Mouse (Mus musculus): ENCODE results near the gene Prkab2. TPM values are rescaled to one million over a fixed set of nuclear protein-coding genes. Genes with fewer than 3 reads are reported as not detected.

Gene Prkab2
- polyA plus RNA-seq, 1 experiment from 2014 or later, result 10.0 TPM

DNA sequence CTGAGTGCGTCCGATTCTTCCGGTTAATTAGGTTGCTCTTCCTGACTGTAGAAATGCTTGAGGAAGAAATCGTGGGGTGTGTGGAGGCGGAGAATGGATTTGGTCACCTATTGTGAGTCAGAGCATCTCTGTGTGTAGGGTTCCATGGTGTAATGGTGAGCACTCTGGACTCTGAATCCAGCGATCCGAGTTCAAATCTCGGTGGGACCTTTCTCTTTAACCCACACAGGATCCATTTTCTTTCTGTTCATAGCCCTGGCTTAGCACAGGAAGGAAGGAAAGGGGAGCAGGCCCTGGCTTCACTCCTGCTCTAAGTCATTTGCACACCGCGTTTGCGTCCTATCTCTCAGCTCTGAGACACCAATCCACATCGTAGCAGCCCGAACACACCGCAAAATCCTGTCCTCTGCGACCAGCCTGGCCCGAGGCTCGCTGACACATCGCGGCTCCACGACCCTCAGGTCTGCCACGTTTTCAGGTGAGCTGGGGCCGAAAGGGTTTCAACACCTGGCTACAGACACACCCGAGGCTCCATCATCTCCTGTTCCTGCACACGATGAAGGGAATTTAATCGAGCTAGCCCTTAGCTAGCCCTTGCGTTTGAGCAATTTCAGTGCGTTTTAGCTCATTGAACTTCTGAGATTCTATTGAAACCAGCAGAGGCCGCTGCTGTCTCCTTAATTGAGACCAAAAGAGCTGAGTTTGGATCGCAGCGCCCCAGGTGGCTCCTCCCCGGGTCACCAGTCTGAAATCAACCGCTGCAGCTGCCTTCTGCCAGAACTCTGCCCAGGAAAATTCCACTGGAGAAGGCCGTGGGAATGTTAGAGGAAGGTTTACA, 23.5 kb downstream of the Prkab2 start:
- Histone ChIP-seq H3K27me3 (peaks cover 14% of the 10 kb centered on the region; the same call in 1 of the 2 replicates), H3K9me3 (no peaks in the 10 kb centered on the region), H3K27ac (replicated peaks) (no peak overlapping the region), H3K36me3 (no peaks in the 10 kb centered on the region), H3K4me3 (peak overlapping the region; percentile 30), H3K4me2 (replicated peaks) (peak overlapping the region; percentile 47), H3K4me1 (peaks cover 23% of the 10 kb centered on the region), H3K9ac (replicated peaks) (peak overlapping the region; percentile 5)
- peak; percentile 42 for ATAC-seq (replicated peaks)
- under 1% methylated on average over 33 of the region's 33 CpGs for WGBS

DNA sequence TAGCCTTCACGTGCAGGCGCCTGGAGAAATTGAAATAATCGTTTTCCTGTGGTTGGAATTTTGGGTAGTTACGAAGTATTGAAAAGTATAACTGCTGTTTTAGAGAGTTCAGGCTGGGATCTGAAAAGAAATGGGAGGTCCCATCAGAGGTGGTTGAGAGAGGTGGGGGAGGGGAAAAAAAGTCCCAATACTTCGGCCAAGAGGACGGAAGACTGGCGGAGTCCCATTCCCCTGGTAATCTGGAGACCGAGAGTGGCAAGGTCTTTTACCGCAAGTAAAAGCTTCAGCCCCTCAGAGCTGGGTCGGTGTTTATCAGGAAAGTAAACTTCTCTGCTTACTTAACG, 24.1 kb downstream of the Prkab2 start:
- H3K9me3 ChIP-seq, result no peaks in the 10 kb centered on the region
- peaks cover 14% of the 10 kb centered on the region; the same call in 1 of the 2 replicates for H3K27me3 ChIP-seq
- no peak overlapping the region for H3K27ac ChIP-seq (replicated peaks)
- WGBS, result 3% methylated on average over 11 of the region's 11 CpGs
- H3K4me3 ChIP-seq, result peak overlapping the region; percentile 30
- ATAC-seq (replicated peaks), result no peak
- no peak overlapping the region for H3K9ac ChIP-seq (replicated peaks)
- peak overlapping the region; percentile 47 for H3K4me2 ChIP-seq (replicated peaks)
- peaks cover 23% of the 10 kb centered on the region for H3K4me1 ChIP-seq
- no peaks in the 10 kb centered on the region for H3K36me3 ChIP-seq

DNA sequence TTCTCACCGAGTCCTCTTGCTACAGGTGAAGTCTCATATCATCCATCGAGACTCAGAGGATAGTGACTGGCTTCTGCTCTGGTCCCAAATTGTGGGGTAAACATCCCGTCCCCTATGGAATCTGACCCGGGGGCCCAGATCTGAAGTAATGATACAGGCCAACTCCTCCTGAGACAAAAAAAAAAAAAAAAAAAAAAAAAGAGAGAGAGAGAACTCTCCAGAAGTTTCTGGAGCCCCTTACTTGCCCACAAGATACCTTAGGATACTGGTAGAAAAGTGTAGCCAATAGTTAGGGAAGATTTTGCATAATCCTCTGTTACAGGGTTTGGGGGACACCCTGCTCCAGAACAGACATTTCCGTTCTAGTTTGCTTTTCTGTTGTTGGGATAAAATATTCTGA, 24.6 kb downstream of the Prkab2 start:
- Histone ChIP-seq H3K36me3 (no peaks in the 10 kb centered on the region), H3K9me3 (no peaks in the 10 kb centered on the region), H3K4me2 (replicated peaks) (peak overlapping the region; percentile 47; the same call in 1 of the 2 replicates), H3K9ac (replicated peaks) (no peak overlapping the region), H3K27me3 (peaks cover 14% of the 10 kb centered on the region; the same call in 1 of the 2 replicates), H3K27ac (replicated peaks) (no peak overlapping the region), H3K4me3 (no peak overlapping the region), H3K4me1 (peaks cover 23% of the 10 kb centered on the region)
- WGBS, result 22% methylated on average over 5 of the region's 5 CpGs
- ATAC-seq (replicated peaks), result no peak

DNA sequence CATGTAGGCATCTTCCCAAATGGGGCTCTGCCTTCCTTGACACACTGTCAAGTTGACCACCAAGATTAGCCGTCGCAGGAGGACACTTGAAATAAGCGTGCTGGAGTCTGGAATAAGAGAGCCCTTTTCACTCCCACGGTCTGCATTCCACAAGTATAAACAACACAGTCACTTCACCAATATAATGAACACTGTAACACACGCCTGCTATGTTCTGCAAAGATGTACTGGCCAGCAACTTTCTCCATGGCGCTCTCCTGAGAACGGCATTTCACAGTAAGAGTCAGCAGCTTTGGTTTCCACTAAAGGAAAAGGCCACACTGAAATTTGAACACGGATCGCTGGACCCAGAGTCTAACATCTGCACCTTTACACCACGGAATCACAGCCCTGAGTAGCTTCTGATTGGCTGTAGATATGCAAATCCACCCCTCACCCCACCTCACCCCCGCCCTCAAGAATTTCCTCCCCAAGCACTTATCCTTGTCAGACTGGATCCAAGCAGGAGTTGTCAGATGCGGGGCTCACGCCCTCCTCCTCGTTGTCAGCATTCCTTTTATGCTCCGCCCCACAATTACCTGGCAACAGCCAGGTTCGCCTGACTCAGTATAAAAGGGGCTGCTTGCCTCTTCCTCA, 25.7 kb downstream of the Prkab2 start:
- Histone ChIP-seq H3K27ac (replicated peaks) (no peak overlapping the region), H3K4me2 (replicated peaks) (peak overlapping the region; percentile 3; the same call in 1 of the 2 replicates), H3K9me3 (no peaks in the 10 kb centered on the region), H3K4me1 (peaks cover 23% of the 10 kb centered on the region), H3K36me3 (no peaks in the 10 kb centered on the region), H3K9ac (replicated peaks) (no peak overlapping the region), H3K4me3 (0 out of 2 replicates have a peak overlapping the region, but pooled peaks have one; percentile 1), H3K27me3 (peaks cover 14% of the 10 kb centered on the region; the same call in 1 of the 2 replicates)
- ATAC-seq (replicated peaks), result no peak
- WGBS, result 6% methylated on average over 16 of the region's 16 CpGs

DNA sequence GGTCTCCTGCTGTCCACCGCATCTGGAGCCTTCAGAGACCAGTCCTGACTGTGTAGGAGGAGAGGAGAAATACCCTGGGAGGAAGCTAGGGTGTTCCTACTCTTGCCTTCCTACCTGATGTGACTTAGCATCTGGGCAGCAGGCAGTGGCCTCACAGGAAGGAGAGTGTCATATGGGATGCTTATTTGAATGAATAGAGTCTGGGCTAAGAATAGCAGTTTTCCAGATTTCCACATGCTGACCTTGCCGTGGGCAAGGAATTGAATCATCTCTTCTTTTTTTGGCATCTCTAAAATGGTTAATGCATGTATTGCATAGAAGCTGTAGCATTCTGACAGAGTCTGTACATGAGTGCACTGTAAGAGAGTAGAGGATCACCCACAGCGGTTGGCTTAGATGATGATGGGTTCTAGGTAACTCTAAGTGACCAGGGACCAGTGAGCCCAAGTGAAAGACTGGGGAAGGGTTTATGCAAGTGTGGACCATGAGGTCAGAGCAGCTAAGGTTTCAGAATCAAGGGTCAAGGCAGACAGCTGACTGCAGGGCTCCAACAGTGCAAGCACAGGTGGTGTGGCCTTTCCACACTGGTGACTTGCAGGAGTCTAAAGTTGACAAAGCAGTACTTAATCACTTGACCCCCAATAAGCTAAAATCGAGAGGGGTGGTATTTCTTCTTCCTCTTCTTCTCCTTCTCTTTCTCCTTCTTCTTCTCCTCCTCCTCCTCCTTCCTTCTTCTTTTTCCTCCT, 28.6 kb downstream of the Prkab2 start:
- no peak overlapping the region for H3K9ac ChIP-seq (replicated peaks)
- no peak for ATAC-seq (replicated peaks)

DNA sequence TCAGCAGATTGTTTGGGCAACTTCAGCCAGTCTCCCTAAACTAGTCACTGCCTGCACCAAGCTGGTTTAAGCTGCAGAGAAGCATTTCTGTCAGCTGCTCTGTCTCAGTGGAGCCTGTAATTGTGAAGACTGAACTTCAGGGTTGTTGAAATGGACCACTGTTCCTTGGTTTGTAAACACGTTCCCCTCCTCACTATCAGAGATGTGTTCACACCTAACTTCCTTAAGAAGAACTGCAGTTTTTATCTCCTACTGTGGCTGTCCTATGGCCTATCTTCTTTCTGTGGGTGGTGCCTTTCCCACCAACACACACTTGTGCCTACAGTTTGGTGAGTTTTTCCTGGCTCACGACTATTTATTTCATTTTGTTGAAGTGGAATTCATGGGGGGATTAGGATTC, 31.3 kb downstream of the Prkab2 start:
- 87% methylated on average over 2 of the region's 2 CpGs for WGBS
- H3K4me2 ChIP-seq (replicated peaks), result no peak overlapping the region
- ATAC-seq (replicated peaks), result no peak
- H3K27ac ChIP-seq (replicated peaks), result no peak overlapping the region
- H3K9me3 ChIP-seq, result no peaks in the 10 kb centered on the region
- no peaks in the 10 kb centered on the region for H3K4me1 ChIP-seq
- H3K27me3 ChIP-seq, result no peaks in the 10 kb centered on the region
- no peak overlapping the region for H3K9ac ChIP-seq (replicated peaks)
- no peak overlapping the region for H3K4me3 ChIP-seq
- H3K36me3 ChIP-seq, result peaks cover 3% of the 10 kb centered on the region; the same call in 1 of the 2 replicates

More for the DNA sequence above, 28.6 kb downstream of the Prkab2 start:
- no peak overlapping the region for H3K4me2 ChIP-seq (replicated peaks)
- no peak overlapping the region for H3K4me3 ChIP-seq
- no peak overlapping the region for H3K27ac ChIP-seq (replicated peaks)
- peaks cover 13% of the 10 kb centered on the region for H3K4me1 ChIP-seq
- 88% methylated on average over 4 of the region's 4 CpGs for WGBS
- H3K9me3 ChIP-seq, result no peaks in the 10 kb centered on the region
- no peaks in the 10 kb centered on the region for H3K36me3 ChIP-seq
- peaks cover 11% of the 10 kb centered on the region; the same call in 1 of the 2 replicates for H3K27me3 ChIP-seq

DNA sequence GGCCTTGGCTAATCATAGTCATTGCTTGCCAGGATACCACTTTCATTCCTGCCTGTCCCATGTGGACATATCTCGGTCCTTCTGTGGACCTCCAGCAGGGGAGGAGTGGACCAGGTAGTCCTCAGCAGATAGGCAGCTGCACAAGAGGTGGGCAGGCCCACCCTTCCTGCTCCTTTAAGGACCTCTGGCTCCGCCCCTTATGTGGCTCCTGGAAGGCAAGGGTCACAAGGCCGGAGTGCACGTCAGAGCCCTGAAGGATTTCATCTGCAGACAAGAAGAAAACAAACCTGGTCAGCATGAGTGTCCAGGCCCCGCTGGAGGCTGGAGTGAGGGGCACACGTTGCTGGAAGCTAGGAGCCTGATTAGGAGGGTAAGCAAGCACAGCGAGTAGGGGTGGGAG, 32.6 kb downstream of the Prkab2 start:
- Histone ChIP-seq H3K9ac (replicated peaks) (no peak overlapping the region), H3K4me1 (no peaks in the 10 kb centered on the region), H3K4me3 (no peak overlapping the region), H3K4me2 (replicated peaks) (no peak overlapping the region), H3K36me3 (peaks cover 7% of the 10 kb centered on the region; the same call in 1 of the 2 replicates), H3K27ac (replicated peaks) (no peak overlapping the region), H3K9me3 (no peaks in the 10 kb centered on the region), H3K27me3 (no peaks in the 10 kb centered on the region)
- 71% methylated on average over 7 of the region's 7 CpGs for WGBS
- ATAC-seq (replicated peaks), result no peak

DNA sequence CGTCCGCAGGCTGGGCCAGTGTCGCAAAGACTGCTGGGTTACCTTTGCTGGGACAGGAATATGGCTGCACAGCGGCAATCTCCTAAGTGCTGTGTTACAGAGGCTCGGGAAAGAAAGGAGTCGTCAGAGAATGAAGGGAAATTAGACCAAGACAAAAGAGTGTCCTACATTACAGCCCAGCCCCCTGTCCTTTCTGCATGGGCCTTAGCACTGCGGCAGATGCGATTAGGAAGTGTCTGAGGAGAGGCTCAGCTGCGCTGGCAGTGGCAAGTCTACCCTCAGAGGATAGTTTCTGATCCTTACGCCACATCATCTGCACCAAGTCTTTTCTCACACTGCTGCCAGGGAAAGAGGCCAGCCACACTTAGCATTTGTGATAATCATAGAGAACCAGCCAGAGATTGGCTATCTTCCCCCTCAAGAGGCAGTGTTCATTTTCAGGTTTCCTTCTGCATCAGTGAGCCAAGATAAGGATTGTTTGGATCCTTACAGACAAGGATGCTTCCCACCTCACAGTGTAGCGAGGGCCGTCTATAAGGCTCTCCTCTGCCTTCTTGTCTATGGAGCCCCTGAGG, 33.5 kb downstream of the Prkab2 start:
- no peak overlapping the region for H3K4me3 ChIP-seq
- H3K27me3 ChIP-seq, result no peaks in the 10 kb centered on the region
- peaks cover 7% of the 10 kb centered on the region; the same call in 1 of the 2 replicates for H3K36me3 ChIP-seq
- no peak overlapping the region for H3K9ac ChIP-seq (replicated peaks)
- no peaks in the 10 kb centered on the region for H3K9me3 ChIP-seq
- H3K4me2 ChIP-seq (replicated peaks), result no peak overlapping the region
- 0 out of 2 replicates have a peak, but pooled peaks have one; percentile 40 for ATAC-seq (replicated peaks)
- no peaks in the 10 kb centered on the region for H3K4me1 ChIP-seq
- H3K27ac ChIP-seq (replicated peaks), result no peak overlapping the region
- WGBS, result 52% methylated on average over 12 of the region's 12 CpGs

DNA sequence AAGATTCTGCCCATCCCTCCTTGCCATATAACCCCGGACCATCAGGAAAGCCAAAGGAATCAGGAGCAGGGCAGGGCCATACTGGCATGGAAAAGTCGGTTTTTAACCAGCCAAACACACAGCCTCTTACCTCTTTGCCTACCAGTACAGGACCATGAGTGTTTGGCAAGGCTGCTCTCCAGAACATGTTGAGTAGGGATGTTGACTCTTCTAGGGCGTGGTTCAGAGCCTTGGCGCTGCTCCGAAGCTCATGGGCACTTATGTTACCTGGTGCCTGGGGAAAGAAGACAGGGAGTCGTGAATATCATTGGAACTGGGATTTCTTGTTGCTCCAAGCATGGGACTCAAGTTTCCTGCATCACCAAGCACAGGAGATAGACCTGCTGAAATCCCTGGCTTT, 35.8 kb downstream of the Prkab2 start:
- Histone ChIP-seq H3K27ac (replicated peaks) (no peak overlapping the region), H3K27me3 (no peaks in the 10 kb centered on the region), H3K9me3 (no peaks in the 10 kb centered on the region), H3K4me3 (no peak overlapping the region), H3K4me2 (replicated peaks) (no peak overlapping the region), H3K9ac (replicated peaks) (no peak overlapping the region), H3K36me3 (peaks cover 7% of the 10 kb centered on the region; the same call in 1 of the 2 replicates), H3K4me1 (no peaks in the 10 kb centered on the region)
- ATAC-seq (replicated peaks), result no peak
- 89% methylated on average over 6 of the region's 6 CpGs for WGBS

DNA sequence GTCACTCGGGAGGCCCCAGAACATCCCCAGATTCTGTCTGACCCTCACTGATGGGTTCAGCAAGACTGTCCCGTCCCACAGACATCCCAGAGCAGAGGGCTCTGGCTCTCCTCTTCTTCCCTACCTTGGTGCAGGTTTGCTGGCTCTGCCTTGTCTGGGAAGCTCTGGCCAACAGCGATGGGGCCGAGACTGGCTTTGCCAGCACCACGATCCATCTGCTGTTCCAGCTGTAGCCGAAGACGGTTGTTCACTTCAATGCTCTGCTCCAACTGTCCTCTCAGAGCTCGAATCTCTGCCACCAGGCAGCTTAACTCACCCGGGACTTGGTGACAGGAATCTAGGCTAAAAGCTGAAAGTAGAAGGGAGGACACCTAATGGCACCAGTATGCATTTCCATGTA, 38.9 kb downstream of the Prkab2 start:
- Histone ChIP-seq H3K4me1 (no peaks in the 10 kb centered on the region), H3K27me3 (no peaks in the 10 kb centered on the region), H3K4me2 (replicated peaks) (no peak overlapping the region), H3K4me3 (no peak overlapping the region), H3K9me3 (no peaks in the 10 kb centered on the region), H3K9ac (replicated peaks) (no peak overlapping the region), H3K36me3 (peaks cover 7% of the 10 kb centered on the region; the same call in 1 of the 2 replicates), H3K27ac (replicated peaks) (no peak overlapping the region)
- no peak for ATAC-seq (replicated peaks)
- WGBS, result 84% methylated on average over 9 of the region's 9 CpGs

DNA sequence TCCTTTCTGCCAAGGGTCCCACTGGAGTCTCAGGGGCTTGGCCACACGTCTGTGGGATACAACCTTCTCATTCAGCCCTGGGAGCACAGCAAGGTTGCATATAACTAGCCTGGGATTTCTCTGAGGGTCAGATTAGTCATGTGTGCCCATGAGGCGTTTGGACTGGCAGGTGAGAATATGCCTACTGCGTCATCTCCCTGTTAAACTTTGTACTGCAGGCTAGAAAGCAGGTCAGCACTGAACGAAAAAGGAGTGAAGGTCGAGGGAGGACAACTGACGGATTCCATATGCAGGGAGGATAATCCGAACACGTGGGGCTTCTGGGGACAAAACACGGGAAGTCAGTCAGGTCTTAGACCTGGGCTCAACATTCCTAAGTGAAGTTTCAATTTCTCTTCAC, 39.3 kb downstream of the Prkab2 start:
- no peak overlapping the region for H3K4me2 ChIP-seq (replicated peaks)
- no peak overlapping the region for H3K4me3 ChIP-seq
- H3K9ac ChIP-seq (replicated peaks), result no peak overlapping the region
- no peaks in the 10 kb centered on the region for H3K9me3 ChIP-seq
- peaks cover 7% of the 10 kb centered on the region; the same call in 1 of the 2 replicates for H3K36me3 ChIP-seq
- no peak for ATAC-seq (replicated peaks)
- no peak overlapping the region for H3K27ac ChIP-seq (replicated peaks)
- no peaks in the 10 kb centered on the region for H3K4me1 ChIP-seq
- 80% methylated on average over 9 of the region's 9 CpGs for WGBS
- no peaks in the 10 kb centered on the region for H3K27me3 ChIP-seq
